Mouse (Mus musculus): ENCODE measurements around the gene Zfp541. TPM values are rescaled to one million over a fixed set of nuclear protein-coding genes. Genes with fewer than 3 reads are reported as not detected.

Zfp541 gene
- polyA plus RNA-seq, 1 experiment, result not detected

GRCm38 (mm10) chr7:16056459-16057135, 5.0 kb upstream of the Zfp541 start:
- H3K4me1 ChIP-seq (ENCODE audit: control insufficient read depth, insufficient read depth, low read length), result peaks cover 3% of the 10 kb centered on the region
- H3K4me3 ChIP-seq (ENCODE audit: insufficient read depth, low read depth, low read length), result no peak overlapping the region
- TF ChIP-seq CTCF (IDR thresholded peaks at IDR 0.05; ENCODE audit: insufficient read depth, low read depth, low read length) (no peak), POLR2A (IDR thresholded peaks at IDR 0.05; ENCODE audit: insufficient read depth, low read depth, low read length) (no peak)
- no peak overlapping the region for H3K27ac ChIP-seq (ENCODE audit: insufficient read depth, low read depth, low read length)
- 23% methylated on average over 5 of the region's 5 CpGs for WGBS

GRCm38 (mm10) chr7:16057136-16057534, 4.5 kb upstream of the Zfp541 start:
- Histone ChIP-seq H3K4me3 (ENCODE audit: insufficient read depth, low read depth, low read length) (no peak overlapping the region), H3K27ac (ENCODE audit: insufficient read depth, low read depth, low read length) (no peak overlapping the region), H3K4me1 (ENCODE audit: control insufficient read depth, insufficient read depth, low read length) (peaks cover 3% of the 10 kb centered on the region)
- TF ChIP-seq CTCF (IDR thresholded peaks at IDR 0.05; ENCODE audit: insufficient read depth, low read depth, low read length) (no peak), POLR2A (IDR thresholded peaks at IDR 0.05; ENCODE audit: insufficient read depth, low read depth, low read length) (no peak)
- 60% methylated on average over 2 of the region's 2 CpGs for WGBS

GRCm38 (mm10) chr7:16062099-16062420, 446 bp downstream of the Zfp541 start:
- WGBS, result 72% methylated on average over 15 of the region's 15 CpGs
- no peak overlapping the region for H3K4me3 ChIP-seq (ENCODE audit: insufficient read depth, low read depth, low read length)
- TF ChIP-seq POLR2A (IDR thresholded peaks at IDR 0.05; ENCODE audit: insufficient read depth, low read depth, low read length) (no peak), CTCF (IDR thresholded peaks at IDR 0.05; ENCODE audit: insufficient read depth, low read depth, low read length) (no peak)
- no peak overlapping the region for H3K27ac ChIP-seq (ENCODE audit: insufficient read depth, low read depth, low read length)
- H3K4me1 ChIP-seq (ENCODE audit: control insufficient read depth, insufficient read depth, low read length), result peaks cover 3% of the 10 kb centered on the region; the same call in 1 of the 2 replicates

GRCm38 (mm10) chr7:16063490-16063889, 1.9 kb downstream of the Zfp541 start:
- Histone ChIP-seq H3K4me1 (ENCODE audit: control insufficient read depth, insufficient read depth, low read length) (peaks cover 3% of the 10 kb centered on the region; the same call in 1 of the 2 replicates), H3K27ac (ENCODE audit: insufficient read depth, low read depth, low read length) (no peak overlapping the region), H3K4me3 (ENCODE audit: insufficient read depth, low read depth, low read length) (no peak overlapping the region)
- TF ChIP-seq POLR2A (IDR thresholded peaks at IDR 0.05; ENCODE audit: insufficient read depth, low read depth, low read length), result no peak
- 49% methylated on average over 4 of the region's 4 CpGs for WGBS

GRCm38 (mm10) chr7:16070846-16071245, 9.2 kb downstream of the Zfp541 start:
- H3K4me1 ChIP-seq (ENCODE audit: control insufficient read depth, insufficient read depth, low read length), result no peaks in the 10 kb centered on the region

GRCm38 (mm10) chr7:16071906-16072305, 10.3 kb downstream of the Zfp541 start:
- no peaks in the 10 kb centered on the region for H3K4me1 ChIP-seq (ENCODE audit: control insufficient read depth, insufficient read depth, low read length)
- H3K27ac ChIP-seq (ENCODE audit: insufficient read depth, low read depth, low read length), result no peak overlapping the region
- TF ChIP-seq POLR2A (IDR thresholded peaks at IDR 0.05; ENCODE audit: insufficient read depth, low read depth, low read length), result no peak
- no peak for TF ChIP-seq CTCF (IDR thresholded peaks at IDR 0.05; ENCODE audit: insufficient read depth, low read depth, low read length)
- H3K4me3 ChIP-seq (ENCODE audit: insufficient read depth, low read depth, low read length), result no peak overlapping the region
- 89% methylated on average over 6 of the region's 6 CpGs for WGBS

More at GRCm38 (mm10) chr7:16070846-16071245, 9.2 kb downstream of the Zfp541 start:
- TF ChIP-seq CTCF (IDR thresholded peaks at IDR 0.05; ENCODE audit: insufficient read depth, low read depth, low read length) (no peak), POLR2A (IDR thresholded peaks at IDR 0.05; ENCODE audit: insufficient read depth, low read depth, low read length) (no peak)
- no peak overlapping the region for H3K27ac ChIP-seq (ENCODE audit: insufficient read depth, low read depth, low read length)
- H3K4me3 ChIP-seq (ENCODE audit: insufficient read depth, low read depth, low read length), result no peak overlapping the region

- H3K27ac ChIP-seq (ENCODE audit: insufficient read depth, low read depth, low read length), result no peak overlapping the region
- TF ChIP-seq CTCF (IDR thresholded peaks at IDR 0.05; ENCODE audit: insufficient read depth, low read depth, low read length), result no peak
- TF ChIP-seq POLR2A (IDR thresholded peaks at IDR 0.05; ENCODE audit: insufficient read depth, low read depth, low read length), result no peak
- H3K4me1 ChIP-seq (ENCODE audit: control insufficient read depth, insufficient read depth, low read length), result no peaks in the 10 kb centered on the region
- WGBS, result 81% methylated on average over 1 of the region's 1 CpGs
- no peak overlapping the region for H3K4me3 ChIP-seq (ENCODE audit: insufficient read depth, low read depth, low read length)
Observed at GRCm38 (mm10) chr7:16079947-16080346, 18.3 kb downstream of the Zfp541 start.

- TF ChIP-seq CTCF (IDR thresholded peaks at IDR 0.05; ENCODE audit: insufficient read depth, low read depth, low read length) (no peak), POLR2A (IDR thresholded peaks at IDR 0.05; ENCODE audit: insufficient read depth, low read depth, low read length) (no peak)
- 76% methylated on average over 4 of the region's 4 CpGs for WGBS
- H3K27ac ChIP-seq (ENCODE audit: insufficient read depth, low read depth, low read length), result no peak overlapping the region
- no peak overlapping the region for H3K4me3 ChIP-seq (ENCODE audit: insufficient read depth, low read depth, low read length)
- no peaks in the 10 kb centered on the region for H3K4me1 ChIP-seq (ENCODE audit: control insufficient read depth, insufficient read depth, low read length)
Observed at GRCm38 (mm10) chr7:16080581-16080980, 19.0 kb downstream of the Zfp541 start.

- TF ChIP-seq CTCF (IDR thresholded peaks at IDR 0.05; ENCODE audit: insufficient read depth, low read depth, low read length) (no peak), POLR2A (IDR thresholded peaks at IDR 0.05; ENCODE audit: insufficient read depth, low read depth, low read length) (no peak)
- Histone ChIP-seq H3K4me1 (ENCODE audit: control insufficient read depth, insufficient read depth, low read length) (no peaks in the 10 kb centered on the region), H3K27ac (ENCODE audit: insufficient read depth, low read depth, low read length) (no peak overlapping the region), H3K4me3 (ENCODE audit: insufficient read depth, low read depth, low read length) (no peak overlapping the region)
- 63% methylated on average over 4 of the region's 4 CpGs for WGBS
Observed at GRCm38 (mm10) chr7:16083361-16083760, 21.7 kb downstream of the Zfp541 start.

GRCm38 (mm10) chr7:16087587-16087986, 26.0 kb downstream of the Zfp541 start:
- TF ChIP-seq POLR2A (IDR thresholded peaks at IDR 0.05; ENCODE audit: insufficient read depth, low read depth, low read length), result no peak
- no peak for TF ChIP-seq CTCF (IDR thresholded peaks at IDR 0.05; ENCODE audit: insufficient read depth, low read depth, low read length)
- H3K27ac ChIP-seq (ENCODE audit: insufficient read depth, low read depth, low read length), result no peak overlapping the region
- 69% methylated on average over 2 of the region's 2 CpGs for WGBS
- no peak overlapping the region for H3K4me3 ChIP-seq (ENCODE audit: insufficient read depth, low read depth, low read length)
- no peaks in the 10 kb centered on the region for H3K4me1 ChIP-seq (ENCODE audit: control insufficient read depth, insufficient read depth, low read length)

Measured in olfactory bulb, adult 2 months (tissue).